In genomic region chr5:25831624-25832023, GRCm38 (mm10) we compare ENCODE assay signal across 9 mouse cellular contexts.
DNase-seq lines count a peak whose midpoint lies in the region; ATAC-seq and TF ChIP-seq lines count a peak whose summit lies in the region.
"Had no signal": no experiment of that assay in that cellular context is flagged by ENCODE, and none has a peak within 500 bp of the region (broad histone marks: within the 10 kb centered on the region; RNA-seq: fewer than 3 reads in every experiment).

No protein-coding gene starts in this region.

- POLR2A ChIA-PET in Patski (lab: Charles Lee) = interaction anchor here (0.8 kb wide), 1 partner anchor 1315 kb away, joined by 3 read pairs; no protein-coding TSS in a partner anchor

- H3K27me3 ChIP-seq in Patski = no peaks in the 10 kb centered on the region
- no peaks in the 10 kb centered on the region for H3K27me3 ChIP-seq in limb, embryonic 13.5 days
- H3K27me3 ChIP-seq: limb, embryonic 12.5 days had no signal

- TF ChIP-seq CTCF in Patski (IDR thresholded peaks at IDR 0.05) = peak; percentile 79

- H3K4me1 ChIP-seq in limb, embryonic 13.5 days = no peaks in the 10 kb centered on the region
- H3K4me1 ChIP-seq: limb, embryonic 12.5 days had no signal

- 73% methylated on average over 5 of the region's 5 CpGs for WGBS in limb, embryonic 13.5 days

- H3K9ac ChIP-seq in limb, embryonic 13.5 days = no peak overlapping the region
- H3K9ac ChIP-seq: limb, embryonic 12.5 days had no signal

- no peak overlapping the region for H3K27ac ChIP-seq in limb, embryonic 13.5 days
- H3K27ac ChIP-seq: limb, embryonic 12.5 days had no signal

- peak; percentile 61 for ATAC-seq in Patski
- peak; percentile 44 for ATAC-seq in limb, embryonic 13.5 days (ENCODE audit: low FRiP score, low read depth)

- no peaks in the 10 kb centered on the region for H3K36me3 ChIP-seq in limb, embryonic 13.5 days
- H3K36me3 ChIP-seq: limb, embryonic 12.5 days had no signal

- H3K4me2 ChIP-seq in limb, embryonic 13.5 days (replicated peaks) = no peak overlapping the region
- H3K4me2 ChIP-seq: limb, embryonic 12.5 days had no signal

- CTCF ChIA-PET in Patski (lab: Charles Lee) = no interaction called here

- H3K4me3 ChIP-seq in limb, embryonic 13.5 days = no peak overlapping the region
- H3K4me3 ChIP-seq: limb, embryonic 12.5 days had no signal

- in situ Hi-C loops in Patski (cut with MboI; ENCODE audit: low pct_unique_long_range_greater_than_20kb) = loop anchor here (10.0 kb wide), 2 partner anchors 417 to 1783 kb away; no protein-coding TSS in a partner anchor

- no peaks in the 10 kb centered on the region for H3K9me3 ChIP-seq in limb, embryonic 13.5 days
- H3K9me3 ChIP-seq: limb, embryonic 12.5 days had no signal

- DNase-seq in gastrocnemius, adult 18-20 months (ENCODE audit: low spot score) = peak; percentile 30
- DNase-seq in gastrocnemius, postnatal 25 days = no peak
- no peak for DNase-seq in Patski (ENCODE audit: low read depth, low spot score)
- DNase-seq in cerebellum, postnatal 10 days = peak; percentile 74
- DNase-seq in frontal cortex, postnatal 10 days (ENCODE audit: low spot score in 2 of 2) = peak; percentile 47 to 65
- peak; percentile 40 for DNase-seq in kidney, adult 9 months
- DNase-seq in retina, embryonic 14.5 days (ENCODE audit: low spot score) = peak; percentile 77

Comparison
In these comparisons a context has a peak if more than half of its experiments do, and no peak if none do; other contexts are left out.
1. DNase-seq: peak in gastrocnemius, adult 18-20 months (single experiment), cerebellum, postnatal 10 days (2 of 2), frontal cortex, postnatal 10 days (2 of 2), kidney, adult 9 months (single experiment) and retina, embryonic 14.5 days (single experiment); none in gastrocnemius, postnatal 25 days (single experiment) and Patski (single experiment).